Mouse (Mus musculus): Measurements from ENCODE around the gene Fbxo22.
"Not testable (repeated sequence)": the region's sequence is repeated elsewhere in the genome, so short reads cannot be mapped to it uniquely, and the experiment has no call there.

Gene Fbxo22

DNA sequence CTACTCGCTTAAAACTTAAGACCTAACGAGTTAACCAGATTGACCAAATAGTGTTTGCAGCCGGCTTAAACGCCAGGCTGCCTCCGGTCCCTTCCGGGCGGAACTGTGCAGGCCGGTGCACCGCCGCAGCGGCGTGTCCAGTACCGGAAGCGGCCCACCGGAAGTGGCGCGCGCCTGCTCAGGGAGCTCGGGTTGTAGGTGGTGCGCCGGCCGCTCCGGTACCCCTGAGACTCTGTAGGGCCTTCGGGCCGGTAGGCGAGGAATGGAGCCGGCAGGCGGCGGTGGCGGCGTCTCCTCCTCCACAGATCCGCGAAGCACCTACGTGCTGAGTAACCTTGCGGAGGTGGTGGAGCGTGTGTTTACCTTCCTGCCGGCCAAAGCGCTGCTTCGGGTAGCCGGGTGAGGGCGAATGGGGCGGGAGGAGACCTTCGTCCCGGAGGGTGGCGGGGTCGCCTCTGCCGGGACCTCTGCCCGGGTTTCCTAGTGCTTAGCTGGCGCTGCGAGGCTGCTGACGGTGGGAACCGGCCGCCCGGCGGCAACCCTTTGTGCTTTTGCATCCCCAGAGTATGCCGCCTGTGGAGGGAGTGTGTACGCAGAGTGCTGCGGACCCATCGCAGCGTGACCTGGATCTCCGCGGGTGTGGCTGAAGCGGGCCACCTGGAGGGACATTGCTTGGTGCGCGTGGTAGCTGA is at the start of gene Fbxo22:
TSS of gene Fbxo22 (plus strand) at position 136 of the 692 bp plus-strand sequence.
- DNase-seq (ENCODE audit: low spot score), result peak; percentile 76

- DNase-seq (ENCODE audit: low spot score), result peak; percentile 22
Measured at GRCm38 (mm10) chr9:55170655-55171412, 37.9 kb upstream of the Fbxo22 start.

DNA sequence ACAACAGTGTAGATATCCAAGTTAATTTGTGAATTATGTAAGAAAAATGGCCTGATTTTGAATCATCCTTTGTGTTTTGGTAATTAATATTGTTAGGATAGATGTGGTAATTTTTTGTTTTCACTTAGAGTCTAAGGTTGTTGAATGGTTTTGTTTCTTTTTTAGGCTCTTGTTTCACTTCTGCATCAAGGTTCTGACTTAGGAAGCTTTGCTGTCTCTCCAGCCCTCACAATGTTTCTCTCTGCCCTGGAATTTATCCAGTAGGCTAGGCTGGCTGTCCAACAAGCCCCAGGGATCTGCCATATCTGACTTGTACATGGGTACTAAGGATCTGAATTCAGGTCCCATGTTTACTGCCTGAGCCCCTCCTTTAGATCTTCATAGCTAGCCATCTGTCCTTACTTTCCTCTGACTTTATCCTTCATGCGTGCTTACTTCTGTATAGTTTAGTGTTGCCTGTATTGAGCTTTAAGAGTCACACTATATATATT is 36.5 kb upstream of the Fbxo22 start:
- DNase-seq (ENCODE audit: low spot score), result no peak

- DNase-seq (ENCODE audit: low spot score), result no peak
Measured at GRCm38 (mm10) chr9:55174235-55174634, 34.5 kb upstream of the Fbxo22 start.

GRCm38 (mm10) chr9:55195876-55196275 is 12.8 kb upstream of the Fbxo22 start:
- no peak for DNase-seq (ENCODE audit: low spot score)

DNA sequence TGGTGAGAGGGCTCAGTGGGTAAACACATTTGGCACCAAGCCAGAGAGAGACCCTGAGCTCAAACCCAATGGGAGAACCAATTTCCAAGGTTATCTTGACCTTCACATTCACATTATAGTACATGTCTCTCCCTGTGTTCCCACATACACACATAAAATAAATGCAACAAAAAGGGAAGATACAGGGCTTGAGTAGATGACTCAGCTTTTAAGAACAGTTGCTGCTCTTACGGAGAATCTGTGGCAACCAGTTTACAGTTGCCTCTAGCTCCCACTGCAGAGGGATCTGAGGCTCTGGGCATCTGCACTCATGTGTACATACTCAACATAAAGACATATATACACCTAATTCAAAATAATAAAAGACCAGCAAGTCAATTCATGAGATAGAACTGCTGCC is 10.5 kb upstream of the Fbxo22 start:
- DNase-seq (ENCODE audit: low spot score), result no peak

- no peak for DNase-seq (ENCODE audit: low spot score)
Measured at GRCm38 (mm10) chr9:55199348-55199747, 9.4 kb upstream of the Fbxo22 start.

DNA sequence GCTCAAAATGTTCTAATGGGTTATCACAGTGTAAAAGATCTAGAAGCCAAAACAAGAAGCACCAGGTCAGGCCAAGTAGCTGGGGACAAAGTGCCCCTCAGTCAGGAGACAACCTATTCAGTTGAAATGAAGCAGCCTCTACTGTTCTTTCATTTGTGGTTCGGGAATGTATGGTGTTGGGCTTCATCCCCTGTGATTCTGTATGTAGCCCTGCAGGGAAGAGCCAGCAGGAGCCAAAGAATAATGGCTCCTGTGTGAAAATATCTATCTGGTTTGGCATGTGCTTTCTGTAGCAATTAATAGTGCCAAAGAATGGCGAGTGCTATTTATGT is 301 bp upstream of the Fbxo22 start:
- peak; percentile 9 for DNase-seq (ENCODE audit: low spot score)

DNA sequence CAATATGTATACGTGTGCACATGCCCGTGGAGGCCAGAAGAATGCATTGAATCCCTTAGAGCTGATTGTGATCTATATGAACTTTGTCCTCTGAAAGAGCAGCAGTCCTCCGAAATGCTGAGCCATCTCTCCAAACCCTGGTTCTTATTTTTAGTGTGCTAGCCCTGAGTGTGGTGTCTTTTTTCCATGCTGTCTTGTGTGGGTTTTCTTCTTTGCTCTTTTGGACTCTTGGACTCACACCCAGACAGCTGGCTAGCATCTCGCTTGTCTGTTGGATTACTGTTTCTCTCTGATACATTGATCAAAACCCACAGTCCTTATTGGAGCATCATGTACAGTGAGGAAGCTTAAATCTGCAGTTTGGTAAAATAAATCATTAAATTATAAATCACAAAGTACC is 2.9 kb downstream of the Fbxo22 start:
- no peak for DNase-seq (ENCODE audit: low spot score)

- no peak for DNase-seq (ENCODE audit: low spot score)
Measured at GRCm38 (mm10) chr9:55213396-55213795, 4.7 kb downstream of the Fbxo22 start.

- no peak for DNase-seq (ENCODE audit: low spot score)
Measured at GRCm38 (mm10) chr9:55215056-55215455, 6.3 kb downstream of the Fbxo22 start.

GRCm38 (mm10) chr9:55215648-55216047 is 6.9 kb downstream of the Fbxo22 start:
- no peak for DNase-seq (ENCODE audit: low spot score)

DNA sequence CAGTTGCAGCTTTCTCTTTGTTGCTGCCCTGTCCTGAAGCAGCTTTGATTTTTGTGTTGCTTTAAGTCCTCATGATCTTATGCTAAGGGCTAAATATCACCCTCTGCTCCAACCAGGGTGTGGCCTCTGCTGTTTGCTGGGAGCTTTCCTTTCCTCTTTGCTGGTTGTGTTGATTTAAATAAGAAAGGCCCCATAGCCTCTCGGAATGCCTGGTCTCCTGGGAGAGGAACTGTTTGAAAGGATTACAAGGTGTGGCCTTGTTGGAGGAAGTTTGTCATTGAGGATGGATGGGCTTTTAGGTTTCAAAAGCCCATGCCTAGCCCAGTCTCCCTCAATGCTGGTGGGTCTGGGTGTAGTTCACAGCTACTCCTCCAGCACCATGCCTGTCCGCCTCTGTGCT is 7.4 kb downstream of the Fbxo22 start:
- DNase-seq (ENCODE audit: low spot score), result no peak

DNA sequence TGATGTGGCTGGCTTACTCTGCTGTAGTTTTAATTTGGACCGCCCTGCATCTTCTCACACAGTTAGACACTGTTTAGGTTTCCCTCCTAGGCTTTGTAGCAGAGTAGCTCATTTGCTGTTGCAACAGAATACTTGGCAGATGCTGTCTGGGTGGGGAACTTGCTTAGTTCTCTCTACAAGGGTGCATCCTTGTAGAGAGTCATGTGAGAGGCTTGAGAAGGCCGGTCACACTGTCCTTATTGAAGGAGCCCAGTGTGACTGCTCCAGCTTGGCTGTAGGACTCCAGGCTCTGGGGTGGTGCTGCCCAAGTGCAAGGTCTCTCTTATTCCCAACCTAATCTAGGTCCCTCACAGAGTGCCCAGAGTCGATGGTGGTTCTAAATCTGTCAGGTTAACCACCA is 8.7 kb downstream of the Fbxo22 start:
- no peak for DNase-seq (ENCODE audit: low spot score)

DNA sequence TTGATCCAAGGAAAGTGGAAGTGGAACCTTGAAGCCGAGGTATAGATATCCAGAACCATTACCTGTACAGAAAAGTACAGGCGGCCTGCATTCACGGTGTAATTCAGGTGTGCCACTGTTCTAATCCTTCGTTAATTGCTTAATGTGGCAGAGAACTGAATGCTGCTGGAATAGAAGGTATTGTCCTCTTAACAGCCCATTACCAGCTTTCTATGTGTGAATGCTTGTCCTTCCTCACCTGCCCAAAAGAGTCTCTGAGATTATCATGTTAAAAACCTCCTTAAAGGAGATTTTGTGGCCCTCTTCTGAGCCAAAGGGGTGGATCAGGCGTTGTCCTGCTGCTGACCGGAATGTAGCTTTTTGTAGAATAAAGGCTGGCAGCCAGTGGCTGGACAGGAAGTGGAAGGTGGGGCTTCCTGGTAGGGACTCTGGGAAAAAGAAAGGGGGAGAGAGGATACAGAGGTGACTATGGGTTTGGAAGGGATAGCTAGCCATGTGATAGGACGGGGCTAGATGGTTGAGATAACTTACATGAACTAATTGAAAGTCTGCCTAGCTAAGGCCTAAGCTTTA is 16.5 kb downstream of the Fbxo22 start:
- DNase-seq (ENCODE audit: low spot score), result no peak

DNA sequence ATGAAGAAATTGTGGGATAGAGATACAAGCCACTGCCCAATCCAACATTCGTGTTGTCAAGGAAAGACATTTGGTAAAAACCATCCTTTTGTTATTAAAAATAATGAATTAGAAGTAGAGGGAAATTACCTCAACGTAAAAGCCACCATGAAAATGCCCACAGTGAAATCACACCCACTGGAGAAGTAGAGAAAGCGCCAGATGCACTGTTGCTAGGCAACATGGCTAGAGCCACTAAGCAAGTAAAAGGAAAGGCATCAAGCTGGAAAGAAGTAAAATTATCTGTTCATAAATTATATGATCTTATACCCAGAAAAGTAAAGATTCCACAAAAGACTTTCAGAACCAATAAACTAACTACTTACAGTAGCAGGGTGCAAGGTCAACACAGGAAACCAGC is 17.5 kb downstream of the Fbxo22 start:
- DNase-seq (ENCODE audit: low spot score), result no peak

- no peak for DNase-seq (ENCODE audit: low spot score)
Measured at GRCm38 (mm10) chr9:55228149-55228548, 19.4 kb downstream of the Fbxo22 start.

- no peak for DNase-seq (ENCODE audit: low spot score)
Measured at GRCm38 (mm10) chr9:55229010-55229409, 20.3 kb downstream of the Fbxo22 start.

GRCm38 (mm10) chr9:55231544-55231943 is 22.8 kb downstream of the Fbxo22 start:
- no peak for DNase-seq (ENCODE audit: low spot score)

- DNase-seq (ENCODE audit: low spot score), result no peak
Measured at GRCm38 (mm10) chr9:55232110-55232509, 23.4 kb downstream of the Fbxo22 start.

DNA sequence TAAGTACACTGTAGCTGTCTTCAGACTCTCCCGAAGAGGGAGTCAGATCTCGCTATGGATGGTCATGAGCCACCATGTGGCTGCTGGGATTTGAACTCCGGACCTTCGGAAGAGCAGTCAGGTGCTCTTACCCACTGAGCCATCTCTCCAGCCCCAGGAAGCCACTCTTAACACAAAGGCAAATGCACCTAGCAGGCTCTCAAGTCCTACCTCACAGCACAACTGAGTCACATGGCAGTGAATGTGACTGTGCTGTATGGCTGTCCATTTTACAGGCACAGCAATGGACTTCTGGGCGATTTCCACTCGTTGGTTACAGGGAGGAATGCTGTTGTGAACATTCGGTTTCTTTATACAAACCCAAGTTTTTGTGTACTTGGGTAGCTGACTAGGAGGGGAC is 23.9 kb downstream of the Fbxo22 start:
- no peak for DNase-seq (ENCODE audit: low spot score)

- not testable (repeated sequence) for DNase-seq (ENCODE audit: low spot score)
Measured at GRCm38 (mm10) chr9:55233076-55233475, 24.4 kb downstream of the Fbxo22 start.

Data from c-Kit-positive CD71-positive TER-119-positive erythroid progenitor cells, embryonic 14.5 days (primary cell).